In genomic region chr2:7063574-7064192, GRCm38 (mm10) we compare ENCODE assay signal across 9 mouse cellular contexts.
DNase-seq lines count a peak whose midpoint lies in the region; ATAC-seq lines count a peak whose summit lies in the region.
"Had no signal": no experiment of that assay in that cellular context is flagged by ENCODE, and none has a peak within 500 bp of the region (broad histone marks: within the 10 kb centered on the region; RNA-seq: fewer than 3 reads in every experiment).

No protein-coding gene starts in this region.

- H3K9ac ChIP-seq in limb, embryonic 12.5 days (replicated peaks) = 0 out of 2 replicates have a peak overlapping the region, but pooled peaks have one; percentile 24
- no peak overlapping the region for H3K9ac ChIP-seq in hindbrain, embryonic 15.5 days
- H3K9ac ChIP-seq in neural tube, embryonic 13.5 days = no peak overlapping the region

- H3K27me3 ChIP-seq in limb, embryonic 12.5 days = no peaks in the 10 kb centered on the region
- no peaks in the 10 kb centered on the region for H3K27me3 ChIP-seq in limb, embryonic 10.5 days (ENCODE audit: low read depth, poor library complexity, severe bottlenecking)
- no peaks in the 10 kb centered on the region for H3K27me3 ChIP-seq in hindbrain, embryonic 15.5 days
- H3K27me3 ChIP-seq in neural tube, embryonic 13.5 days = no peaks in the 10 kb centered on the region

- H3K4me2 ChIP-seq in limb, embryonic 12.5 days = peak overlapping the region; percentile 23; the same call in 1 of the 2 replicates
- peak overlapping the region; percentile 38 for H3K4me2 ChIP-seq in hindbrain, embryonic 15.5 days
- peak overlapping the region; percentile 30 for H3K4me2 ChIP-seq in neural tube, embryonic 13.5 days

- H3K9me3 ChIP-seq in limb, embryonic 12.5 days = no peaks in the 10 kb centered on the region
- no peaks in the 10 kb centered on the region for H3K9me3 ChIP-seq in limb, embryonic 10.5 days (replicated peaks)
- H3K9me3 ChIP-seq in hindbrain, embryonic 15.5 days = no peaks in the 10 kb centered on the region
- H3K9me3 ChIP-seq in neural tube, embryonic 13.5 days = no peaks in the 10 kb centered on the region

- H3K27ac ChIP-seq in limb, embryonic 12.5 days = no peak overlapping the region
- no peak overlapping the region for H3K27ac ChIP-seq in limb, embryonic 10.5 days
- peak overlapping the region; percentile 31; the same call in 1 of the 2 replicates for H3K27ac ChIP-seq in hindbrain, embryonic 15.5 days (replicated peaks)
- no peak overlapping the region; the same call in 1 of the 2 replicates for H3K27ac ChIP-seq in neural tube, embryonic 13.5 days (replicated peaks)

- no peaks in the 10 kb centered on the region for H3K36me3 ChIP-seq in limb, embryonic 12.5 days
- H3K36me3 ChIP-seq in limb, embryonic 10.5 days = no peaks in the 10 kb centered on the region
- H3K36me3 ChIP-seq in hindbrain, embryonic 15.5 days = no peaks in the 10 kb centered on the region
- no peaks in the 10 kb centered on the region for H3K36me3 ChIP-seq in neural tube, embryonic 13.5 days

- peak; percentile 39; the same call in 1 of the 2 replicates for ATAC-seq in frontal cortex, adult (ENCODE audit: low TSS enrichment)
- no peak for ATAC-seq in limb, embryonic 12.5 days (ENCODE audit: insufficient number of reproducible peaks, insufficient read depth, low FRiP score, low TSS enrichment, low read depth)
- ATAC-seq in hindbrain, embryonic 15.5 days (ENCODE audit: low FRiP score, low read depth) = no peak
- ATAC-seq in neural tube, embryonic 13.5 days (ENCODE audit: low read depth) = no peak
- ATAC-seq in megakaryocyte, adult 5-6 weeks (ENCODE audit: poor library complexity, severe bottlenecking) = no peak
- ATAC-seq: activated CD4-positive, CD25-positive, alpha-beta regulatory T cell, adult 4 months had no signal

- 37% methylated on average over 12 of the region's 12 CpGs for WGBS in limb, embryonic 12.5 days
- 41% methylated on average over 12 of the region's 12 CpGs for WGBS in limb, embryonic 10.5 days
- WGBS in hindbrain, embryonic 15.5 days = 27% methylated on average over 12 of the region's 12 CpGs
- WGBS in neural tube, embryonic 13.5 days = 27% methylated on average over 12 of the region's 12 CpGs

- H3K4me1 ChIP-seq in limb, embryonic 12.5 days (replicated peaks) = peaks cover 8% of the 10 kb centered on the region
- peaks cover 8% of the 10 kb centered on the region; the same call in 1 of the 2 replicates for H3K4me1 ChIP-seq in limb, embryonic 10.5 days
- peaks cover 8% of the 10 kb centered on the region for H3K4me1 ChIP-seq in hindbrain, embryonic 15.5 days (replicated peaks)
- H3K4me1 ChIP-seq in neural tube, embryonic 13.5 days (replicated peaks) = peaks cover 16% of the 10 kb centered on the region

- H3K4me3 ChIP-seq in limb, embryonic 12.5 days (replicated peaks) = no peak overlapping the region
- H3K4me3 ChIP-seq in limb, embryonic 10.5 days = no peak overlapping the region
- H3K4me3 ChIP-seq in hindbrain, embryonic 15.5 days = no peak overlapping the region
- no peak overlapping the region for H3K4me3 ChIP-seq in neural tube, embryonic 13.5 days

- DNase-seq in frontal cortex, postnatal 10 days (ENCODE audit: low spot score in 2 of 2) = no peak
- DNase-seq in limb, embryonic 10.5 days (ENCODE audit: low spot score) = no peak
- DNase-seq in ovary, postnatal 36 days (ENCODE audit: low spot score) = no peak
